Mouse (Mus musculus) olfactory bulb, adult 2 months (tissue): ENCODE measurements around the gene 5330417C22Rik. TPM values are rescaled to one million over a fixed set of nuclear protein-coding genes. Genes with fewer than 3 reads are reported as not detected.

Source experiments
- H3K27ac ChIP-seq: fragments of 200-500 bp; 2 replicates; pipeline ENCODE4 v1.5.1; 2012; ENCODE audit warnings: low read depth, low read length; ENCODE audit not compliant: insufficient read depth
- H3K4me1 ChIP-seq: fragments of 200-500 bp; 2 replicates; pipeline ENCODE4 v1.6.1; 2012; ENCODE audit warnings: low read length; ENCODE audit not compliant: control insufficient read depth, insufficient read depth
- H3K4me3 ChIP-seq: fragments of 200-500 bp; 2 replicates; pipeline ENCODE4 v1.5.1; 2012; ENCODE audit warnings: mild to moderate bottlenecking, low read depth, low read length, moderate library complexity; ENCODE audit not compliant: insufficient read depth
- CTCF ChIP-seq: fragments of 200-500 bp; IDR thresholded peaks from 2 replicates; pipeline ENCODE4 v1.5.1; 2012; ENCODE audit warnings: low read depth, mild to moderate bottlenecking, low read length, moderate library complexity; ENCODE audit not compliant: insufficient read depth
- POLR2A ChIP-seq: fragments of 200-500 bp; IDR thresholded peaks from 2 replicates; pipeline ENCODE4 v1.6.1; 2012; ENCODE audit warnings: mild to moderate bottlenecking, low read depth, low read length, moderate library complexity; ENCODE audit not compliant: insufficient read depth
- WGBS: fragments of 180-500 bp; shearing (Covaris S2); methylation state at CpG from one replicate; pipeline ENCODE4 v1.1.7; 2018; 5-methylcytosine and 5-hydroxymethylcytosine counted together
- polyA plus RNA-seq: library from polyadenylated mRNA; stranded (reverse); fragments of >200 nt; gene quantifications from 2 replicates; pipeline ENCODE4 v1.2.4, GENCODE M21; 2012; ENCODE audit warnings: low replicate concordance; ENCODE audit not compliant: missing spikeins, insufficient read depth, insufficient read length

Gene 5330417C22Rik
- polyA plus RNA-seq, 1 experiment: not detected

DNA sequence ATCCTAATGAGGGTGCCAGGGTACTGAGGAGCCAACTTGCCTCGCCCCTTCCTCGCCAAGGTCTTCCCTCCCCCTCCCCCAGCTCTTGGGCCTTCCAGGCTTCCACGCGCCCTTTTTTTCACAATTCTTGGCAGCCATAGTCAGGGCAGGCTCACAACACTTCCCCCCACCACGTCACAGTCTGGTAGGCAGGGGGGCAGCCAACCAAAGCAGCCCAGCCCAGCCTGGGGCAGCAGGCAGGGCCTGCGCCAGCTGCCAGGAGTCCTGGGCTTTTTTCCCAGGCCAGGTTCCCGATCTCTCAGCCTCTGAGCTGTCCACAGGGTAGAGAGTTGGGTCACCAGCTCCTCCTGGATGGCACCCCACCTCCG lies 124.6 kb downstream of the 5330417C22Rik start:
- peaks cover 72% of the 10 kb centered on the region for H3K4me1 ChIP-seq
- peak overlapping the region; percentile 49 for H3K27ac ChIP-seq
- 15% methylated on average over 8 of the region's 8 CpGs for WGBS
- no peak; the same call in 1 of the 2 replicates for TF ChIP-seq POLR2A
- TF ChIP-seq CTCF: peak; percentile 32; the same call in 1 of the 2 replicates
- H3K4me3 ChIP-seq: peak overlapping the region; percentile 38

- Histone ChIP-seq H3K27ac (peak overlapping the region; percentile 49), H3K4me1 (peaks cover 78% of the 10 kb centered on the region), H3K4me3 (peak overlapping the region; percentile 38)
- no peak for TF ChIP-seq POLR2A
- no peak for TF ChIP-seq CTCF
- WGBS: 22% methylated on average over 5 of the region's 5 CpGs
Measured at GRCm38 (mm10) chr3:108411026-108411753, 125.1 kb downstream of the 5330417C22Rik start.

DNA sequence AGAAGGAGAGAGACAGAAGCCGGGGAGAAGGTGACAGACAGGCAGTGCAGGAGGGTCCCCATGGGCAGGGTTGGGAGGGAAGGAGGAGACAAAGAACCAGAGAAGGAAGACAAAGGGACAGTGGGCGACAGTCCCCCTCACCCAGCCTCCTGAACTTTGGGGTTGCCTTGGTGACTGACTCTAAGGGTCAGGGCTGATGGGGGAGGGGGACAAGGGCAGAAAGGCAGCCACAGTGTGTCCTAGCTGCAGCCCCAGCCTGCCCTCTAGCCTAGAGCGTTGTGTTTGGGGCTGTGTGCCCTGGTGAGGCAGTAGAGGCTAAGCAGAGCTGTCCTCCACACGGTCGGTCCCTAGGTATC lies 126.0 kb downstream of the 5330417C22Rik start:
- WGBS: 9% methylated on average over 5 of the region's 5 CpGs
- peak overlapping the region; percentile 8 for H3K4me3 ChIP-seq
- TF ChIP-seq CTCF: no peak
- no peak overlapping the region for H3K27ac ChIP-seq
- peaks cover 84% of the 10 kb centered on the region for H3K4me1 ChIP-seq

GRCm38 (mm10) chr3:108409656-108410358 lies 126.5 kb downstream of the 5330417C22Rik start:
- H3K4me1 ChIP-seq: peaks cover 84% of the 10 kb centered on the region
- TF ChIP-seq CTCF (no peak), POLR2A (no peak)
- peak overlapping the region; percentile 8 for H3K4me3 ChIP-seq
- H3K27ac ChIP-seq: no peak overlapping the region
- 23% methylated on average over 8 of the region's 8 CpGs for WGBS

- TF ChIP-seq POLR2A (no peak), CTCF (no peak)
- H3K27ac ChIP-seq: no peak overlapping the region
- H3K4me1 ChIP-seq: peaks cover 75% of the 10 kb centered on the region
- 57% methylated on average over 8 of the region's 8 CpGs for WGBS
- H3K4me3 ChIP-seq: no peak overlapping the region
Measured at GRCm38 (mm10) chr3:108408517-108409008, 127.8 kb downstream of the 5330417C22Rik start.

DNA sequence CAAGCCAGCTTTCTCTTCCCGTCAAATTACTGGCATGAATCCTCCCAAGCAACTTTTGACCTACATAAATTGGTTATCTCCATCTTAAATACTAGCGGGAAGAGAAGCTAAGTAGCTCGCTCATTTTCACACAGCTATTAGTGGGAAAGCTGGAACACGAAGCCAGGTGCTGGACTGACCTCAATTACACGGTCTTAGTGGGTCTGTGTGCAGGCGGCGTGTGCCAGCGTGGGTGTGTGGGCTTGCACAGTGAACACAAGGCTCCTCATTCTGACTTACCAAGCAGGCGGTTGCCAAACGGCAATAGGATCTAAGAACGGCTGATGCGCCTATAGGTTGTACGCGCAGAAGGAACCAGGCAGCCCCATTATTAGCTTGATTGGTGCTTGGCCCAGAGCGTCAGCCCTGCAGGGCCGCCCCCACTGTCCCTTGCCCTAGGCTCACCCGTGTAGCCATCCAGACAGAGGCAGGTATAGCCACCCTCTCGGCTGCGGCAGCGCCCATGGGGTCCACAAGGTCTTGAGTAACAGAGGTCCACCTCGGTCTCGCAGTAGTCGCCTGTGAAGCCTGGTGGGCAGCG lies 129.9 kb downstream of the 5330417C22Rik start:
- 49% methylated on average over 24 of the region's 24 CpGs for WGBS
- TF ChIP-seq CTCF (no peak), POLR2A (no peak)
- Histone ChIP-seq H3K4me1 (peaks cover 66% of the 10 kb centered on the region), H3K4me3 (no peak overlapping the region), H3K27ac (peak overlapping the region; percentile 68)

Other genes starting within 250 kb of the 5330417C22Rik start
- gene Mybphl, start 171.6 kb downstream of the 5330417C22Rik start, polyA plus RNA-seq: not detected in 2 replicates
- gene Psrc1, start 152.7 kb downstream of the 5330417C22Rik start, polyA plus RNA-seq: not detected in 2 replicates
- gene Celsr2, start 121.0 kb downstream of the 5330417C22Rik start, polyA plus RNA-seq: not detected in 2 replicates
- gene Sars, start 91.3 kb downstream of the 5330417C22Rik start, polyA plus RNA-seq: 343 TPM in 1 of 2 replicates, not detected in the other
- gene 1700013F07Rik, start 2.4 kb downstream of the 5330417C22Rik start, polyA plus RNA-seq: not detected in 2 replicates
- gene Tmem167b, start 25.9 kb upstream of the 5330417C22Rik start, polyA plus RNA-seq: not detected in 2 replicates
- gene Taf13, start 35.2 kb upstream of the 5330417C22Rik start, polyA plus RNA-seq: not detected in 2 replicates
- 109 TPM in 1 of 2 replicates, not detected in the other for gene Wdr47, start 54.7 kb upstream of the 5330417C22Rik start, polyA plus RNA-seq
- not detected in 2 replicates for gene Clcc1, start 117.4 kb upstream of the 5330417C22Rik start, polyA plus RNA-seq
- gene Gpsm2, start 185.8 kb upstream of the 5330417C22Rik start, polyA plus RNA-seq: not detected in 2 replicates
- gene Aknad1, start 203.1 kb upstream of the 5330417C22Rik start, polyA plus RNA-seq: not detected in 2 replicates